Mouse (Mus musculus) liver, adult 2 months (tissue): ENCODE results near the gene Dusp8. TPM values are rescaled to one million over a fixed set of nuclear protein-coding genes. Genes with fewer than 3 reads are reported as not detected.
A peak's percentile ranks its signal among the peaks of the same experiment; 100 is the strongest.

Source experiments
- DNase-seq: peaks from one replicate; pipeline ENCODE4 v3.0.0-alpha.2; 2011; ENCODE audit warnings: low read depth, low spot score; ENCODE audit errors: extremely low read depth
- H3K27ac ChIP-seq: fragments of 200-500 bp; replicated peaks from 2 replicates; pipeline ENCODE4 v1.5.1; 2012; ENCODE audit warnings: low read depth, mild to moderate bottlenecking, control low read depth, inconsistent platforms, low read length; ENCODE audit not compliant: insufficient read depth
- H3K27me3 ChIP-seq: fragments of 200-500 bp; 2 replicates; pipeline ENCODE4 v1.6.1; 2012; ENCODE audit warnings: mild to moderate bottlenecking, moderate library complexity, low read length, inconsistent platforms; ENCODE audit not compliant: control insufficient read depth, insufficient read depth
- H3K36me3 ChIP-seq: fragments of 200-500 bp; 2 replicates; pipeline ENCODE4 v1.6.1; 2012; ENCODE audit warnings: low read length, inconsistent platforms; ENCODE audit not compliant: control insufficient read depth, insufficient read depth
- H3K4me1 ChIP-seq: fragments of 200-500 bp; 2 replicates; pipeline ENCODE4 v1.6.1; 2011; ENCODE audit warnings: low read length; ENCODE audit not compliant: control insufficient read depth, insufficient read depth
- H3K4me3 ChIP-seq: fragments of 200-500 bp; 2 replicates; pipeline ENCODE4 v1.5.1; 2011; ENCODE audit warnings: low read depth, mild to moderate bottlenecking, control low read depth, low read length, moderate library complexity; ENCODE audit not compliant: insufficient read depth
- H3K79me2 ChIP-seq: fragments of 200-500 bp; 2 replicates; pipeline ENCODE4 v1.6.1; 2012; ENCODE audit warnings: inconsistent platforms, mild to moderate bottlenecking, low read length, moderate library complexity; ENCODE audit not compliant: control insufficient read depth, insufficient read depth
- H3K9ac ChIP-seq: fragments of 200-500 bp; 2 replicates; pipeline ENCODE4 v1.6.1; 2012; ENCODE audit warnings: low read depth, mild to moderate bottlenecking, control low read depth, inconsistent platforms, low read length
- CTCF ChIP-seq: fragments of 200-500 bp; IDR thresholded peaks from 2 replicates; pipeline ENCODE4 v1.5.1; 2011; ENCODE audit warnings: low read depth, low read length, control low read depth
- POLR2A ChIP-seq: fragments of 200-500 bp; IDR thresholded peaks from 2 replicates; pipeline ENCODE4 v1.6.1; 2011; ENCODE audit warnings: low read length, control low read depth; ENCODE audit not compliant: insufficient read depth; ENCODE audit errors: extremely low read depth
- WGBS: fragments of 180-500 bp; shearing (Covaris S2); methylation state at CpG from one replicate; pipeline ENCODE4 v1.1.7; 2018; 5-methylcytosine and 5-hydroxymethylcytosine counted together
- polyA plus RNA-seq: library from polyadenylated mRNA; depleted of rRNA; stranded (reverse); fragments of >200 nt; gene quantifications from 2 replicates; pipeline ENCODE4 v1.2.3, GENCODE M21; 2012
- total RNA-seq: library from RNA; depleted of rRNA; stranded (reverse); fragments of >200 nt; gene quantifications from 2 replicates; pipeline ENCODE4 v1.2.3, GENCODE M21; 2014

The Dusp8 gene
- total and polyA plus RNA-seq, 2 experiments = under 0.01 to 0.48 TPM

GRCm38 (mm10) chr7:142096701-142097100, 1.1 kb upstream of the Dusp8 start:
- 60% methylated on average over 4 of the region's 4 CpGs for WGBS
- no peaks in the 10 kb centered on the region for H3K27me3 ChIP-seq
- DNase-seq = no peak

GRCm38 (mm10) chr7:142094301-142095143, 1.1 kb downstream of the Dusp8 start:
- Histone ChIP-seq H3K4me3 (peak overlapping the region; percentile 63), H3K27ac (no peak overlapping the region), H3K27me3 (no peaks in the 10 kb centered on the region), H3K79me2 (no peaks in the 10 kb centered on the region), H3K9ac (peak overlapping the region; percentile 83), H3K4me1 (no peaks in the 10 kb centered on the region), H3K36me3 (no peaks in the 10 kb centered on the region)
- TF ChIP-seq POLR2A (no peak), CTCF (no peak)
- DNase-seq = no peak
- WGBS = 3% methylated on average over 89 of the region's 89 CpGs

More at GRCm38 (mm10) chr7:142096701-142097100, 1.1 kb upstream of the Dusp8 start:
- no peak for TF ChIP-seq CTCF
- TF ChIP-seq POLR2A = no peak
- Histone ChIP-seq H3K27ac (no peak overlapping the region), H3K9ac (no peak overlapping the region), H3K4me3 (no peak overlapping the region), H3K4me1 (no peaks in the 10 kb centered on the region), H3K36me3 (no peaks in the 10 kb centered on the region), H3K79me2 (no peaks in the 10 kb centered on the region)

GRCm38 (mm10) chr7:142093696-142094240, 1.9 kb downstream of the Dusp8 start:
- Histone ChIP-seq H3K4me1 (no peaks in the 10 kb centered on the region), H3K27me3 (no peaks in the 10 kb centered on the region), H3K36me3 (no peaks in the 10 kb centered on the region), H3K4me3 (no peak overlapping the region), H3K27ac (no peak overlapping the region), H3K79me2 (no peaks in the 10 kb centered on the region), H3K9ac (no peak overlapping the region)
- 48% methylated on average over 6 of the region's 6 CpGs for WGBS
- no peak for DNase-seq
- TF ChIP-seq CTCF (no peak), POLR2A (no peak)

- H3K4me3 ChIP-seq = no peak overlapping the region
- H3K27me3 ChIP-seq = no peaks in the 10 kb centered on the region
- 64% methylated on average over 1 of the region's 1 CpGs for WGBS
- H3K36me3 ChIP-seq = no peaks in the 10 kb centered on the region
- no peaks in the 10 kb centered on the region for H3K4me1 ChIP-seq
- TF ChIP-seq POLR2A (no peak), CTCF (no peak)
- no peak overlapping the region for H3K27ac ChIP-seq
- H3K79me2 ChIP-seq = no peaks in the 10 kb centered on the region
- H3K9ac ChIP-seq = no peak overlapping the region
- DNase-seq = no peak
Measured at GRCm38 (mm10) chr7:142092991-142093390, 2.7 kb downstream of the Dusp8 start.

GRCm38 (mm10) chr7:142091848-142092247, 3.8 kb downstream of the Dusp8 start:
- no peak for TF ChIP-seq POLR2A
- no peak for TF ChIP-seq CTCF
- no peak for DNase-seq
- Histone ChIP-seq H3K79me2 (no peaks in the 10 kb centered on the region), H3K27me3 (no peaks in the 10 kb centered on the region), H3K4me1 (no peaks in the 10 kb centered on the region), H3K27ac (no peak overlapping the region), H3K4me3 (no peak overlapping the region), H3K36me3 (no peaks in the 10 kb centered on the region), H3K9ac (no peak overlapping the region)
- 39% methylated on average over 4 of the region's 4 CpGs for WGBS
